Mouse (Mus musculus): ENCODE data around the gene Zmym3.

DNA sequence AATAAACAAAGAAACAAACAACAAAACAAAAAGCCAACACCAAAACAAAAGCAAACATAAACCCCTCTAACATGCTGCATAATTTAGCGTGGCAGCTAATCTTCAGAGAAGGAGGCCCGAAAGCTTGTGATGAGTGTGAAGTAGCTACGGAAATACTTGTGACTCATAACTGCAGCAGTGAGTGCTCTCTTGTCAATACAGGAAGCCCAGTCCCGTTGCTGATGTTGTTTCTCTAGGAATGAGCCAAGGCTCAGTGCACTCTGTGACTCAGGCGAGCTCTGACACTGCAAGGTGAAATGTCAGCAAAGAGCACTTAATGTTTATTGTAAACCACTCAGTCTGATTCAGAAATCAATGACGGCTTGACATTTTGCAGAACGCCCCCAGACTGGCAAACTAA lies 51.6 kb downstream of the Zmym3 start:
- TF ChIP-seq CTCF (IDR thresholded peaks at IDR 0.05; ENCODE audit: extremely low read depth, insufficient read depth, insufficient read length, insufficient replicate concordance): no peak
- no peak for TF ChIP-seq POLR2A (IDR thresholded peaks at IDR 0.05; ENCODE audit: low read depth, low read length)
